ENCODE assay signal across 17 mouse cellular contexts in the genomic region with DNA sequence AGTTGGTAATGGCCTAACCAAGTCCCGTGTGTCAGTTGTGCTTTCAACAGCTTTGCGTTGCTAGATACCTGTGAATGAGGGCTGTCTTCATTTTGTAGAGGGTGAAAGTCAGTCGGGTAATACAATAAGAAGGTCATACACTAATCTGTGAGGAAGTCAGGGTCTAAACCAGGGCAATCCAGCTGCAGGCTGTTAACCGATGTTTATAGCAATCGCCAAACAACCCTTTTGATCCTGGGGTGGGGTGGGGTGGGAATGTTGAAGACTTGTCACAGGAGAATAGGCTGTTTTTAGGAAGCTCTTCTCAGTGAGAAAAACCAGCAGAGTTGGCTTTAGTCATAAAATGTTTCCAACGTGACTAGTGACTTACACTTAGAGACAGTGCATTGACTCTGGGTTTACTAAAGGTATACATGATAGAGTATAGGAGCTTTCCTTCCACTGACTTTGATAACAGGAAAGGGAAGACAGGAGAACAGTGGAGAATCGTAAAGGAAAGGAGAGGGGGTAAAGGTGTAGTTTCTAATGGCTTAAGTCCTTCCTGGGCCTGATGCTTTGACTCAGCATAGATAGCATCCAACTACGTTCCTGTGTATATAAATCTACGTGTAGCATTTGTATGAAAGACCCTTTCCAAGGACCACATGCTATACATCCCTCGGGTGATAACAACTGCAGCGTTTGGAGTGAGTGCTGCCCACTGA.
DNase-seq lines count a peak whose midpoint lies in the region; ATAC-seq and TF ChIP-seq lines count a peak whose summit lies in the region.
"Had no signal": no experiment of that assay in that cellular context is flagged by ENCODE, and none has a peak within 500 bp of the region (broad histone marks: within the 10 kb centered on the region; RNA-seq: fewer than 3 reads in every experiment).

No protein-coding gene starts in this region.

- H3K4me3 ChIP-seq in heart, embryonic 12.5 days = no peak overlapping the region
- no peak overlapping the region for H3K4me3 ChIP-seq in midbrain, embryonic 11.5 days (ENCODE audit: low read depth, low read length)
- no peak overlapping the region for H3K4me3 ChIP-seq in midbrain, postnatal 0 days (ENCODE audit: low read depth, low read length)
- H3K4me3 ChIP-seq in intestine, embryonic 16.5 days (ENCODE audit: low read length) = no peak overlapping the region
- H3K4me3 ChIP-seq: embryonic facial prominence, embryonic 15.5 days; midbrain, embryonic 15.5 days had no signal

- WGBS in heart, embryonic 12.5 days = 30% methylated on average over 11 of the region's 11 CpGs
- WGBS in midbrain, embryonic 11.5 days = 54% methylated on average over 11 of the region's 11 CpGs
- WGBS in midbrain, postnatal 0 days = 58% methylated on average over 11 of the region's 11 CpGs
- WGBS in intestine, embryonic 16.5 days = 23% methylated on average over 11 of the region's 11 CpGs

- peak overlapping the region; percentile 72 for H3K27ac ChIP-seq in heart, embryonic 12.5 days (ENCODE audit: poor library complexity, severe bottlenecking)
- H3K27ac ChIP-seq in midbrain, embryonic 11.5 days (ENCODE audit: low read depth, low read length) = 0 out of 2 replicates have a peak overlapping the region, but pooled peaks have one; percentile 2
- H3K27ac ChIP-seq in midbrain, postnatal 0 days (ENCODE audit: low read depth, low read length) = no peak overlapping the region
- H3K27ac ChIP-seq in intestine, embryonic 16.5 days (ENCODE audit: low read length) = peak overlapping the region; percentile 25
- H3K27ac ChIP-seq: embryonic facial prominence, embryonic 15.5 days; midbrain, embryonic 15.5 days had no signal

- no peaks in the 10 kb centered on the region for H3K36me3 ChIP-seq in heart, embryonic 12.5 days
- no peaks in the 10 kb centered on the region for H3K36me3 ChIP-seq in midbrain, embryonic 11.5 days (ENCODE audit: control insufficient read depth, insufficient read depth, low read length)
- no peaks in the 10 kb centered on the region for H3K36me3 ChIP-seq in midbrain, postnatal 0 days (ENCODE audit: insufficient read depth, low read length)
- H3K36me3 ChIP-seq in intestine, embryonic 16.5 days (ENCODE audit: control insufficient read depth, insufficient read depth, low read length) = no peaks in the 10 kb centered on the region
- H3K36me3 ChIP-seq: embryonic facial prominence, embryonic 15.5 days; midbrain, embryonic 15.5 days had no signal

- no peak for TF ChIP-seq CTCF in midbrain, postnatal 0 days (IDR thresholded peaks at IDR 0.05)

- H3K27me3 ChIP-seq in heart, embryonic 12.5 days (replicated peaks) = no peaks in the 10 kb centered on the region
- no peaks in the 10 kb centered on the region for H3K27me3 ChIP-seq in midbrain, embryonic 11.5 days (ENCODE audit: control insufficient read depth, insufficient read depth, low read length)
- H3K27me3 ChIP-seq in midbrain, postnatal 0 days (ENCODE audit: insufficient read depth, low read length) = no peaks in the 10 kb centered on the region
- no peaks in the 10 kb centered on the region for H3K27me3 ChIP-seq in intestine, embryonic 16.5 days (replicated peaks; ENCODE audit: control insufficient read depth, insufficient read depth, low read length)
- H3K27me3 ChIP-seq: embryonic facial prominence, embryonic 15.5 days; midbrain, embryonic 15.5 days had no signal

- no peak overlapping the region for H3K9ac ChIP-seq in heart, embryonic 12.5 days
- no peak overlapping the region for H3K9ac ChIP-seq in midbrain, embryonic 11.5 days (ENCODE audit: low read length)
- no peak overlapping the region for H3K9ac ChIP-seq in midbrain, postnatal 0 days (replicated peaks; ENCODE audit: low read length, poor library complexity, severe bottlenecking)
- H3K9ac ChIP-seq in intestine, embryonic 16.5 days (ENCODE audit: low read depth, low read length) = no peak overlapping the region
- H3K9ac ChIP-seq: embryonic facial prominence, embryonic 15.5 days; midbrain, embryonic 15.5 days had no signal

- ATAC-seq in heart, embryonic 12.5 days (ENCODE audit: insufficient number of reproducible peaks, low FRiP score) = peak; percentile 47
- no peak for ATAC-seq in midbrain, embryonic 11.5 days (ENCODE audit: low FRiP score)
- ATAC-seq in midbrain, postnatal 0 days (ENCODE audit: low FRiP score) = no peak
- ATAC-seq in intestine, embryonic 16.5 days = peak; percentile 49
- ATAC-seq in megakaryocyte progenitor cell, adult 5-6 weeks (replicated peaks; ENCODE audit: poor library complexity) = 0 out of 2 replicates have a peak, but pooled peaks have one; percentile 1
- ATAC-seq: midbrain, embryonic 15.5 days had no signal

- H3K9me3 ChIP-seq in heart, embryonic 12.5 days (replicated peaks) = no peaks in the 10 kb centered on the region
- no peaks in the 10 kb centered on the region for H3K9me3 ChIP-seq in midbrain, embryonic 11.5 days (ENCODE audit: control insufficient read depth, low read length)
- no peaks in the 10 kb centered on the region for H3K9me3 ChIP-seq in midbrain, postnatal 0 days (ENCODE audit: low read length)
- H3K9me3 ChIP-seq in intestine, embryonic 16.5 days (ENCODE audit: control insufficient read depth, low read length) = no peaks in the 10 kb centered on the region
- H3K9me3 ChIP-seq: embryonic facial prominence, embryonic 15.5 days; midbrain, embryonic 15.5 days had no signal

- H3K4me2 ChIP-seq in heart, embryonic 12.5 days = peak overlapping the region; percentile 22; the same call in 1 of the 2 replicates
- H3K4me2 ChIP-seq in midbrain, embryonic 11.5 days = no peak overlapping the region
- H3K4me2 ChIP-seq in midbrain, postnatal 0 days (ENCODE audit: low read depth, low read length, poor library complexity, severe bottlenecking) = no peak overlapping the region
- H3K4me2 ChIP-seq in intestine, embryonic 16.5 days (ENCODE audit: low read depth, low read length) = no peak overlapping the region
- H3K4me2 ChIP-seq: embryonic facial prominence, embryonic 15.5 days; midbrain, embryonic 15.5 days had no signal

- DNase-seq in heart, postnatal 4 days = no peak
- no peak for DNase-seq in midbrain, embryonic 11.5 days (ENCODE audit: low spot score, missing footprints)
- no peak for DNase-seq in midbrain, postnatal 0 days (ENCODE audit: low spot score)
- no peak for DNase-seq in kidney, adult 11 months
- no peak for DNase-seq in frontal cortex, postnatal 25 days (ENCODE audit: low spot score in 2 of 2)
- DNase-seq: adrenal gland, adult 8-10 months; cerebellum, adult 18-20 months; gastrocnemius, postnatal 25 days; kidney, postnatal 14 days; lung, postnatal 4 days; right cerebral cortex, postnatal 14 days; thymus, adult 2 months had no signal

- H3K4me1 ChIP-seq in heart, embryonic 12.5 days (replicated peaks) = peaks cover 37% of the 10 kb centered on the region
- peaks cover 4% of the 10 kb centered on the region for H3K4me1 ChIP-seq in midbrain, embryonic 11.5 days (ENCODE audit: control insufficient read depth, insufficient read depth, low read length)
- H3K4me1 ChIP-seq in midbrain, postnatal 0 days (ENCODE audit: insufficient read depth, low read length) = no peaks in the 10 kb centered on the region
- H3K4me1 ChIP-seq in intestine, embryonic 16.5 days (ENCODE audit: control insufficient read depth, insufficient read depth, low read length) = peaks cover 34% of the 10 kb centered on the region

Comparison
In these comparisons a context has a peak if more than half of its experiments do, and no peak if none do; other contexts are left out.
1. ATAC-seq: peak in heart, embryonic 12.5 days (single experiment), intestine, embryonic 16.5 days (single experiment) and megakaryocyte progenitor cell, adult 5-6 weeks (single experiment); none in midbrain, embryonic 11.5 days (single experiment) and midbrain, postnatal 0 days (single experiment).